Mouse (Mus musculus) small intestine, adult 2 months (tissue): ENCODE measurements around the gene Tnfrsf11a. TPM values are rescaled to one million over a fixed set of nuclear protein-coding genes. Genes with fewer than 3 reads are reported as not detected.
A peak's percentile ranks its signal among the peaks of the same experiment; 100 is the strongest.

Source experiments
- H3K27ac ChIP-seq: fragments of 200-500 bp; 2 replicates; pipeline ENCODE4 v1.5.1; 2012; ENCODE audit warnings: low read depth, low read length, control low read depth, inconsistent platforms; ENCODE audit not compliant: insufficient read depth
- H3K27me3 ChIP-seq: fragments of 200-500 bp; 2 replicates; pipeline ENCODE4 v1.6.1; 2012; ENCODE audit warnings: mild to moderate bottlenecking, moderate library complexity, low read length, inconsistent platforms; ENCODE audit not compliant: control insufficient read depth, insufficient read depth
- H3K36me3 ChIP-seq: fragments of 200-500 bp; 2 replicates; pipeline ENCODE4 v1.6.1; 2012; ENCODE audit warnings: mild to moderate bottlenecking, low read length, control low read depth, inconsistent platforms; ENCODE audit not compliant: control insufficient read depth, insufficient read depth
- H3K4me1 ChIP-seq: fragments of 200-500 bp; 2 replicates; pipeline ENCODE4 v1.6.1; 2012; ENCODE audit warnings: low read length, inconsistent platforms, mixed read lengths; ENCODE audit not compliant: control insufficient read depth, insufficient read depth, insufficient read length
- H3K4me3 ChIP-seq: fragments of 200-500 bp; 2 replicates; pipeline ENCODE4 v1.5.1; 2012; ENCODE audit warnings: low read depth, mild to moderate bottlenecking, control low read depth, inconsistent platforms, low read length, moderate library complexity
- CTCF ChIP-seq: fragments of 200-500 bp; IDR thresholded peaks from 2 replicates; pipeline ENCODE4 v1.5.1; 2012; ENCODE audit warnings: low read depth, mild to moderate bottlenecking, control low read depth, inconsistent platforms, low read length, moderate library complexity, mixed read lengths; ENCODE audit not compliant: insufficient replicate concordance, insufficient read length; ENCODE audit errors: extremely low read depth
- POLR2A ChIP-seq: fragments of 200-500 bp; IDR thresholded peaks from 2 replicates; pipeline ENCODE4 v1.6.1; 2012; ENCODE audit warnings: low read depth, mild to moderate bottlenecking, control low read depth, inconsistent platforms, low read length, moderate library complexity
- WGBS: fragments of 180-500 bp; shearing (Covaris S2); methylation state at CpG from one replicate; pipeline ENCODE4 v1.1.7; 2018; 5-methylcytosine and 5-hydroxymethylcytosine counted together
- polyA plus RNA-seq: library from polyadenylated mRNA; depleted of rRNA; stranded (reverse); fragments of >200 nt; gene quantifications from 2 replicates; pipeline ENCODE4 v1.2.3, GENCODE M21; 2012; rRNA removed

Tnfrsf11a gene
- 26.8 and 47.7 TPM in 2 replicates for polyA plus RNA-seq

GRCm38 (mm10) chr1:105780457-105781364 lies at the start of gene Tnfrsf11a:
Gene Tnfrsf11a, plus strand, starts transcription at chr1:105780718.
- no peaks in the 10 kb centered on the region for H3K27me3 ChIP-seq
- TF ChIP-seq CTCF = peak; percentile 58; the same call in 1 of the 2 replicates
- peak; percentile 56; the same call in 1 of the 2 replicates for TF ChIP-seq POLR2A
- peak within 1 kb of the TSS; percentile 94 for H3K4me3 ChIP-seq
- H3K27ac ChIP-seq = peak within 1 kb of the TSS; percentile 88
- 2% methylated on average over 77 of the region's 77 CpGs for WGBS
- peaks cover 17% of the 10 kb centered on the region for H3K4me1 ChIP-seq
- H3K36me3 ChIP-seq = no peaks in the 10 kb centered on the region

- H3K36me3 ChIP-seq = peaks cover 18% of the 10 kb centered on the region
- no peaks in the 10 kb centered on the region for H3K27me3 ChIP-seq
- no peak overlapping the region for H3K4me3 ChIP-seq
- 70% methylated on average over 3 of the region's 3 CpGs for WGBS
- peaks cover 2% of the 10 kb centered on the region; the same call in 1 of the 2 replicates for H3K4me1 ChIP-seq
- H3K27ac ChIP-seq = no peak overlapping the region
- TF ChIP-seq CTCF (peak; percentile 14; the same call in 1 of the 2 replicates), POLR2A (no peak)
Measured at GRCm38 (mm10) chr1:105735318-105735717, 45.2 kb upstream of the Tnfrsf11a start.

- Histone ChIP-seq H3K27me3 (no peaks in the 10 kb centered on the region), H3K27ac (no peak overlapping the region), H3K4me1 (peaks cover 2% of the 10 kb centered on the region; the same call in 1 of the 2 replicates), H3K36me3 (peaks cover 26% of the 10 kb centered on the region), H3K4me3 (no peak overlapping the region)
- 29% methylated on average over 6 of the region's 6 CpGs for WGBS
- TF ChIP-seq CTCF (no peak), POLR2A (no peak)
Measured at GRCm38 (mm10) chr1:105738334-105738733, 42.2 kb upstream of the Tnfrsf11a start.

GRCm38 (mm10) chr1:105739493-105739892 lies 41.0 kb upstream of the Tnfrsf11a start:
- TF ChIP-seq POLR2A (no peak), CTCF (no peak)
- Histone ChIP-seq H3K27ac (no peak overlapping the region), H3K36me3 (peaks cover 31% of the 10 kb centered on the region), H3K4me1 (peaks cover 2% of the 10 kb centered on the region; the same call in 1 of the 2 replicates), H3K4me3 (no peak overlapping the region), H3K27me3 (no peaks in the 10 kb centered on the region)

GRCm38 (mm10) chr1:105742481-105742880 lies 38.0 kb upstream of the Tnfrsf11a start:
- Histone ChIP-seq H3K4me3 (no peak overlapping the region), H3K4me1 (peaks cover 2% of the 10 kb centered on the region; the same call in 1 of the 2 replicates), H3K36me3 (peaks cover 38% of the 10 kb centered on the region), H3K27ac (no peak overlapping the region), H3K27me3 (no peaks in the 10 kb centered on the region)
- no peak for TF ChIP-seq POLR2A
- TF ChIP-seq CTCF = no peak
- 96% methylated on average over 1 of the region's 1 CpGs for WGBS

DNA sequence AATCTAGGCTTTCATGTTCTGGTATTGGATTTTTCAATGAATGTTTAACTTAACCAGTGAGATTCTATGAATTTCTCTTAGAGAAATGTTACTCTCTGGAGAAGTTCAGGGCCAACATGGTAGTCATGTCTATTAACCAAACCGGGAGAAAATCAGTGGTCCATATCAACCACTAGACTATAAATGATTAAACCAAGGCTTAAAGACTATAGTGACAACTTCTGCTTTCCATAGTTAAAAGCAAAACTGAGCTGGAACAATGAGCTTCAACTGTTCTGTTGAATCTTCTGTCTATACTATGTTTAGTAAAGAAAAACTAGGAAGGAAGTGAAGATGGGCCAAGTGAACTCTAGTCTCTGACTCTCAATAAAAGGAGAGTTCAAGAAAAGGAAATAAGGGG lies 34.1 kb upstream of the Tnfrsf11a start:
- TF ChIP-seq POLR2A (no peak), CTCF (no peak)
- Histone ChIP-seq H3K27me3 (no peaks in the 10 kb centered on the region), H3K4me1 (peaks cover 2% of the 10 kb centered on the region; the same call in 1 of the 2 replicates), H3K27ac (no peak overlapping the region), H3K36me3 (peaks cover 42% of the 10 kb centered on the region), H3K4me3 (no peak overlapping the region)
- WGBS = 24% methylated on average over 1 of the region's 1 CpGs

GRCm38 (mm10) chr1:105746858-105747596 lies 33.5 kb upstream of the Tnfrsf11a start:
- TF ChIP-seq POLR2A (no peak), CTCF (no peak)
- Histone ChIP-seq H3K27ac (no peak overlapping the region), H3K36me3 (peaks cover 37% of the 10 kb centered on the region), H3K4me3 (no peak overlapping the region), H3K27me3 (no peaks in the 10 kb centered on the region), H3K4me1 (peaks cover 2% of the 10 kb centered on the region; the same call in 1 of the 2 replicates)
- 66% methylated on average over 5 of the region's 5 CpGs for WGBS
